Mouse (Mus musculus) thymus, adult 2 months (tissue): ENCODE measurements around the gene Cdkn1b.

Experiments
- CTCF ChIP-seq: fragments of 200-500 bp; IDR thresholded peaks from 2 replicates; pipeline ENCODE4 v1.5.1; 2012; ENCODE audit warnings: mild to moderate bottlenecking, control low read depth, low read length, moderate library complexity, borderline replicate concordance; ENCODE audit not compliant: control insufficient read depth, poor library complexity, insufficient read depth; ENCODE audit errors: extremely low read depth
- POLR2A ChIP-seq: fragments of 200-500 bp; IDR thresholded peaks from 2 replicates; pipeline ENCODE4 v1.6.1; 2012; ENCODE audit warnings: mild to moderate bottlenecking, low read length, control low read depth, moderate library complexity; ENCODE audit not compliant: control insufficient read depth, poor library complexity, insufficient read depth; ENCODE audit errors: extremely low read depth

- TF ChIP-seq POLR2A (no peak), CTCF (no peak)
Measured at GRCm38 (mm10) chr6:134887008-134887407, 33.2 kb upstream of the Cdkn1b start.
